Mouse (Mus musculus) hindbrain, embryonic 14.5 days (tissue): ENCODE measurements around the gene Psmb3. TPM values are rescaled to one million over a fixed set of nuclear protein-coding genes. Genes with fewer than 3 reads are reported as not detected.
A peak's percentile ranks its signal among the peaks of the same experiment; 100 is the strongest.

Source experiments
- ATAC-seq: fragments of 200-750 bp; cut with Nextera tagmentation; 2 replicates; pipeline ENCODE4 v1.8.0; 2017; ENCODE audit warnings: moderate number of reproducible peaks, mild to moderate bottlenecking, moderate TSS enrichment, moderate library complexity; ENCODE audit not compliant: low FRiP score
- DNase-seq: peaks from one replicate; pipeline ENCODE4 v3.0.0-alpha.2; 2015; ENCODE audit warnings: low spot score
- H3K27ac ChIP-seq: fragments of 300-500 bp; sonication (generic); 2 replicates; pipeline ENCODE4 v1.5.1; 2014; ENCODE audit warnings: mild to moderate bottlenecking, moderate library complexity
- H3K27me3 ChIP-seq: fragments of 300-500 bp; sonication (generic); 2 replicates; pipeline ENCODE4 v1.6.1; 2014; ENCODE audit warnings: mild to moderate bottlenecking, low read length, mixed read lengths; ENCODE audit not compliant: control insufficient read depth, insufficient read depth
- H3K36me3 ChIP-seq: fragments of 300-500 bp; sonication (generic); replicated peaks from 2 replicates; pipeline ENCODE4 v1.6.1; 2014; ENCODE audit not compliant: control insufficient read depth, insufficient read depth
- H3K4me1 ChIP-seq: fragments of 300-500 bp; sonication (generic); replicated peaks from 2 replicates; pipeline ENCODE4 v1.6.1; 2014; ENCODE audit warnings: antibody characterized with exemption, low read length, mixed read lengths; ENCODE audit not compliant: control insufficient read depth, insufficient read depth
- H3K4me2 ChIP-seq: fragments of 300-500 bp; sonication (generic); replicated peaks from 2 replicates; pipeline ENCODE4 v1.6.1; 2014; ENCODE audit warnings: mild to moderate bottlenecking, moderate library complexity
- H3K4me3 ChIP-seq: fragments of 300-500 bp; sonication (generic); replicated peaks from 2 replicates; pipeline ENCODE4 v1.5.1; 2014; ENCODE audit warnings: mild to moderate bottlenecking, low read length
- H3K9ac ChIP-seq: fragments of 300-500 bp; sonication (generic); 2 replicates; pipeline ENCODE4 v1.6.1; 2014
- H3K9me3 ChIP-seq: fragments of 300-500 bp; sonication (generic); 2 replicates; pipeline ENCODE4 v1.6.1; 2016; ENCODE audit warnings: low read length; ENCODE audit not compliant: control insufficient read depth
- WGBS: fragments of 180-500 bp; shearing (Covaris S2); extraction: QIAGEN DNeasy Blood & Tissue Kit; methylation state at CpG from one replicate; pipeline ENCODE4 v1.1.7; 2014; 5-methylcytosine and 5-hydroxymethylcytosine counted together
- polyA plus RNA-seq: library from polyadenylated mRNA; unstranded; fragments of >200 nt; fragmentation: Nextera tagmentation; extraction: Ambion mirVana; gene quantifications from 2 replicates; pipeline ENCODE4 v1.2.1, GENCODE M21; 2014

Psmb3 gene
- polyA plus RNA-seq, 1 experiment from 2014 or later = 489 TPM

DNA sequence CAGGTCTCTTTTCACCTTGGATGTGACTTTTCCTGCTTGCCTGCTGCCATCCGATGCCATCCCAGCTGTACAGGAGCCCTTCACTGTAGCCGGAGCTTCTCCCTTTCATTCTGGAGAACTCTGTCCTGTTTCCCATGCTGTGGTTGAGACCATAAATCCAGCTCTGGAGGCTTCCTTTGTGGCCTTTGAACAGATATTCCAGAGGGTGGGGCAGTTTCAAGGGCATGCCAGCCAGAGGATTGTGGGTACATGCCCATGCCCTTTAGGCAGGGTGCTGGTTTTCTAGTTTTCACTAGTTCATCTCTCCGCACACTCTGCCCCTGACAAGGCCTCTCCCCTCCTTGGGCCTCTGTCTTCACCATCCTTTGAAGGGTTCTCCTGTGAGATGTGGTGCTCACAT, 16.1 kb upstream of the Psmb3 start:
- no peak overlapping the region for H3K4me3 ChIP-seq
- DNase-seq = no peak
- H3K4me1 ChIP-seq = peaks cover 13% of the 10 kb centered on the region
- no peak overlapping the region for H3K4me2 ChIP-seq
- WGBS = 89% methylated on average over 3 of the region's 3 CpGs
- ATAC-seq = no peak
- H3K9me3 ChIP-seq = no peaks in the 10 kb centered on the region
- H3K27ac ChIP-seq = no peak overlapping the region
- H3K36me3 ChIP-seq = peaks cover 66% of the 10 kb centered on the region
- H3K27me3 ChIP-seq = no peaks in the 10 kb centered on the region
- H3K9ac ChIP-seq = no peak overlapping the region

DNA sequence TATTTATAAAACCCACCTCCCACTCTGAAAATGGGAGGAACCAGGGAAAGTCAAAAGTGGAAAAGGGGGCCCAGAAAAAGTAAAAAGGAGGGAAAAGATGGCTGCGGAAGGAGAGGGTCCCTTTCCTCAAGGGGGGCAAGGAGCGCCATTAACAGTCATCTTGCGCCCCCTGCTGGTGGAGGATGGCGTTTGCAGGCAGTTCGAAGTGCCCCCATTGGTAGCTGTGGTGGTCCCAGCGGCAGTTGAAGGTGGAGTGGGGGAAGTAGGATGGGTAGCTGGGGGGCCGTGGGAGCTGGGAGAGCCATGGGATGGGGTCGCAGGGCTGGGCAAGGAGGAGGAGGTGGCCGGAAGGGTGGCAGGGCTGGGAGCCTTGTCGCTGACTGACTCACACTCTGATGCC, 13.3 kb upstream of the Psmb3 start:
- peaks cover 20% of the 10 kb centered on the region for H3K4me1 ChIP-seq
- peaks cover 62% of the 10 kb centered on the region for H3K36me3 ChIP-seq
- no peak overlapping the region for H3K27ac ChIP-seq
- WGBS = 30% methylated on average over 10 of the region's 10 CpGs
- ATAC-seq = no peak
- no peak overlapping the region for H3K4me3 ChIP-seq
- no peaks in the 10 kb centered on the region for H3K27me3 ChIP-seq
- H3K4me2 ChIP-seq = no peak overlapping the region
- H3K9ac ChIP-seq = no peak overlapping the region
- peak; percentile 79 for DNase-seq
- H3K9me3 ChIP-seq = no peaks in the 10 kb centered on the region

DNA sequence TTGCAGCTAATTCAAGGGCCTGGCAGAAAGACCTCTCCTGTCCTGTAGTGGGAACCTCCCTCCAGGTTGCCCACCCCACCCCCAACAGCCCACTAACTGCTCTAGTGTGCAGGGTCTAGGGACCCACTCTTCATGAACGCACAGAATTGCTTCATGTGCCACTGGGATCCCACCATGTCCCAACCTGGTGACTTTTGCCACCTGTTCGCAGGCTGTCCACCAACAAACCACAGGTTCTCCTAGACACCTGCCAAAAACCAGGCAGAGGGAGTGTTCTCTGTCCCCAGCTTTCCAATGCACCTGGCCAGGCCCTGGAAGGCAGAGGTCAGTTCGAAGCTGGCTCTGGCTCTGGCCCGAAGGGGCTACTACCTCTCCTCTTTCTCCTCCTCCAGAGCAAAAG, 8.8 kb upstream of the Psmb3 start:
- WGBS = 61% methylated on average over 4 of the region's 4 CpGs
- H3K4me1 ChIP-seq = peaks cover 41% of the 10 kb centered on the region
- no peaks in the 10 kb centered on the region for H3K27me3 ChIP-seq
- no peaks in the 10 kb centered on the region for H3K9me3 ChIP-seq
- peak overlapping the region; percentile 86 for H3K4me2 ChIP-seq
- ATAC-seq (no peak), DNase-seq (no peak)
- H3K27ac ChIP-seq = peak overlapping the region; percentile 88
- H3K36me3 ChIP-seq = peaks cover 40% of the 10 kb centered on the region
- H3K9ac ChIP-seq = 0 out of 2 replicates have a peak overlapping the region, but pooled peaks have one; percentile 1
- H3K4me3 ChIP-seq = 0 out of 2 replicates have a peak overlapping the region, but pooled peaks have one; percentile 2

DNA sequence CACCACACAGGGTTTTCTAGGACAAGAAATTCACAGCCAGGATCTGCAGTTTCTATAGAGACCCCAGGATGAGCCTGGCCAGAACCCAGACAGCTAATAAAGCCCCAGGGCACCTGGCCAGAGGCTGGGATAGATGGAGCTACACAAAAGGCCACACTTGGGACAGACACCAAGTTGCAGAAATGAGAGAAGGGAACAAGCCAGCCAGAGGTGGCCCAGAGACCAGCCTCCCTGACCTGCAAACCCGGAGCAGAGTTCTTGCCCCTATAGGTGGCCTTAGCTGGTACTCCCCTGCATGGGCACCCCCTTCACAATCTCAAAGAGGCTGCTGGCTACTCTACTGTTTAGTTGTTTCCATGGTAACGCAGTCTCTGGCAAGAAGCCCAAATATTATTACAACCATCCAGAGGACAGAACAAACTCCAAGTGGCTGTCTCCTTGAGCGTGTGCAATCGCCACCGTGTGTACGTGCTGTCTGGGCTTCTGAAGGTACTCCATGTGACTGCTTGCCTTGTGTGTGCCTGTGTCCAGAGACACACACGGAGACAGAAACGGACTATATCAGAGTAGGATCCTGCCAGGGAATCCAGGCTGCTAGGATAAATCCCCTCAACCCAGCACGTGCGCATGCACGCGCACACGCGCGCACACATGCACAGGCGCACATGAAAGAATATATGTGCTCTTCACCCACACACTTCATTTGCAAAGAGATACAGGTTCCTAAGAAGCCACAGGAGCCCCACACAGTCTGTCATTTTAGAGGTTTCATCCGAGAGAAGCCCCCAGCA, 8.1 kb upstream of the Psmb3 start:
- H3K9ac ChIP-seq = peak overlapping the region; percentile 35

DNA sequence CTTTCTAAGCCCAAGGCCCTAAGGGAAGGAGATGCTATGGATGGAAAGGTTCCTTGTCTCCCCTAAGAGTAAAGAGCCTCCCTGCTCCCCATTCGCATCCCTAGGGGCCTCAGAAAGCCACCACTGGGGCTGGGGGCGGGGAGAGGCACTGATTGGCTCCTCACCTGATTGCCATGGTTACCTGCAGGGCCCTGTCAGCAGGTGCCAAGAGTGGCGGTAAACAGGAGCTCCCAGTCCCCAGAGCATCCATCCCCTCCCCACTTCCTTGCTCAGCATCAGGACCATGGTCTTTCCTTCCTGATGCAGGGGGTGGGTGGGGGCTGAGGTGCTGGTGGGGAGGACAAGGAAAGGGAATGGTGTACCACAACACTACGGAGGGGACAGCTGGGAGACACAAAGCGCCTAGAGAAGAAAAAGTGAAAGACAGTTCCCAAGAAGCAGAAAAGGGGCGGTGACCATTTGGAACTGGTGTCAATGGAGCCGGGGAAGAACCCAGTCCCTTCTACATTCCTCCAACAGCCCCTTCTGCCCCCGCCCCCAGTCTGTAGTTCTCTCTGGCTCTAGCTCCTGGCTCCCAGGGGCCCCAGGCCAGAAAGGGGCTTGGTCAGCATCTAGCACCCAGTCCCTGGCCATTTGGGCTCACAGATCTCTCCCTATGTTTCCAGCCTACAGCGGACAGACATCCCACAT, 7.3 kb upstream of the Psmb3 start:
- peaks cover 41% of the 10 kb centered on the region for H3K4me1 ChIP-seq

More for the DNA sequence above, 8.1 kb upstream of the Psmb3 start:
- Histone ChIP-seq H3K4me3 (peak overlapping the region; percentile 8; the same call in 1 of the 2 replicates), H3K36me3 (peaks cover 33% of the 10 kb centered on the region), H3K27me3 (no peaks in the 10 kb centered on the region), H3K27ac (peak overlapping the region; percentile 88), H3K4me2 (peak overlapping the region; percentile 86), H3K9me3 (no peaks in the 10 kb centered on the region), H3K4me1 (peaks cover 41% of the 10 kb centered on the region)
- ATAC-seq (peak; percentile 29; the same call in 1 of the 2 replicates), DNase-seq (peak; percentile 84)
- WGBS = 46% methylated on average over 17 of the region's 17 CpGs

DNA sequence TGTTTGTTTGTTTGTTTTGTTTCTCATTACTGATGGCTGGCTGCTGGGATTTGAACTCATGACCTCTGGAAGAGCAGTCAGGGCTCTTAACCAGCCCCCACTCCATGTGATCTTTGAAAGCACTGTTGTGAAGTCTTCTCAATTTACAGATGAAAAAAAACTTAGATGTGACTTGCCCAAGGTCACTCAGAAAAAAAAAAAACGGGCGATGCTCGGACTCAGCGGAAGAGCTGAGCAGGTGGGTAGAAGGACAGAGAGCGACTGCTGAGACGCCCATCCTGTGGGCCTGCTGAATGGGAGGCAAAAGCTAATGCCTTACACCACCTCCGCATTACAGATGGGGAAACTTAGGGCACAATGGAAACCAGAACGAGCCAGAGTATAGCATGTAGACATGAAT, 6.5 kb upstream of the Psmb3 start:
- Histone ChIP-seq H3K4me1 (peaks cover 49% of the 10 kb centered on the region), H3K9ac (no peak overlapping the region), H3K4me3 (peak overlapping the region; percentile 78), H3K4me2 (peak overlapping the region; percentile 86), H3K27ac (peak overlapping the region; percentile 88; the same call in 1 of the 2 replicates), H3K36me3 (peaks cover 18% of the 10 kb centered on the region), H3K27me3 (no peaks in the 10 kb centered on the region), H3K9me3 (no peaks in the 10 kb centered on the region)
- DNase-seq = no peak
- WGBS = 68% methylated on average over 8 of the region's 8 CpGs
- ATAC-seq = no peak

More for the DNA sequence above, 7.3 kb upstream of the Psmb3 start:
- peak overlapping the region; percentile 8 for H3K4me3 ChIP-seq
- H3K4me2 ChIP-seq = peak overlapping the region; percentile 86
- DNase-seq = no peak
- 18% methylated on average over 9 of the region's 9 CpGs for WGBS
- H3K27me3 ChIP-seq = no peaks in the 10 kb centered on the region
- no peaks in the 10 kb centered on the region for H3K9me3 ChIP-seq
- H3K36me3 ChIP-seq = peaks cover 26% of the 10 kb centered on the region
- peak overlapping the region; percentile 35 for H3K9ac ChIP-seq
- peak overlapping the region; percentile 88 for H3K27ac ChIP-seq
- ATAC-seq = no peak

GRCm38 (mm10) chr11:97697199-97697890, 5.9 kb upstream of the Psmb3 start:
- ATAC-seq (no peak), DNase-seq (no peak)
- 52% methylated on average over 11 of the region's 11 CpGs for WGBS
- H3K9ac ChIP-seq = peak overlapping the region; percentile 93
- H3K27me3 ChIP-seq = no peaks in the 10 kb centered on the region
- H3K4me3 ChIP-seq = peak overlapping the region; percentile 78
- peak overlapping the region; percentile 98 for H3K27ac ChIP-seq
- H3K9me3 ChIP-seq = no peaks in the 10 kb centered on the region
- H3K4me1 ChIP-seq = peaks cover 55% of the 10 kb centered on the region
- H3K36me3 ChIP-seq = peaks cover 11% of the 10 kb centered on the region
- peak overlapping the region; percentile 86 for H3K4me2 ChIP-seq

DNA sequence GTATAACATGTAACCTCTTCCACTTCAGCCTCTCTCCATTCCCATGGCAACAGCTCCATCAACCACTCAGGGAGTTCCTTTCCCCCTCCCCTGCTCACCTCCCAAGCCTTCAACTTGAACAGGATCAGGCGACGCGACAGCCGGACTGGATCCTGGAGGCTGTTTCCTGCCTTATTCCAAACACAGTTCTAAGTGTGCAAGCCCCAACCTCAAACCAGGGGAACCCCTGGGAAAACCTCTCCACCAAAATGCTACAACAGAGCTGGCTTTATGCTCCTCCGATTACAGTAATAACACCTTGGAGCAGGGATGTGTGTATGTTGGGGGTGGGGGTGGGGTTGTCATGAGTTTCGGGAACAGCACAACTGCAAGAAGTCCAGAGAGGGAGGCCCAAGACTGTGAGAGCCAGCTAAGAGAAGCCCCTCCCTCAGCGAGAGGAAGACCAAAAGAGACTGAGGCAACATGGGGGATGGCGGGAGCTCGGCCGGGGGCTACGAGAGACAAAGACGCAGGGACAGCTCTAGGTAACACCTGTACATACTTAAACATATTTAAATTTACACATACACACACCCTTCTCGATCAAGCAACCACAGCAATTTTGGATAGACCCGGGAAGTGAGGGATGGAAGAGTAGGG, 5.2 kb upstream of the Psmb3 start:
- 0 out of 2 replicates have a peak, but pooled peaks cover 5% of the 10 kb centered on the region for H3K36me3 ChIP-seq
- WGBS = under 1% methylated on average over 14 of the region's 14 CpGs
- H3K27me3 ChIP-seq = no peaks in the 10 kb centered on the region
- peak overlapping the region; percentile 78 for H3K4me3 ChIP-seq
- peaks cover 55% of the 10 kb centered on the region for H3K4me1 ChIP-seq
- H3K9ac ChIP-seq = peak overlapping the region; percentile 93
- peak overlapping the region; percentile 86 for H3K4me2 ChIP-seq
- H3K27ac ChIP-seq = peak overlapping the region; percentile 98
- no peaks in the 10 kb centered on the region for H3K9me3 ChIP-seq
- no peak for ATAC-seq
- no peak for DNase-seq
